Mouse (Mus musculus): ENCODE data around the gene Timp4.

DNA sequence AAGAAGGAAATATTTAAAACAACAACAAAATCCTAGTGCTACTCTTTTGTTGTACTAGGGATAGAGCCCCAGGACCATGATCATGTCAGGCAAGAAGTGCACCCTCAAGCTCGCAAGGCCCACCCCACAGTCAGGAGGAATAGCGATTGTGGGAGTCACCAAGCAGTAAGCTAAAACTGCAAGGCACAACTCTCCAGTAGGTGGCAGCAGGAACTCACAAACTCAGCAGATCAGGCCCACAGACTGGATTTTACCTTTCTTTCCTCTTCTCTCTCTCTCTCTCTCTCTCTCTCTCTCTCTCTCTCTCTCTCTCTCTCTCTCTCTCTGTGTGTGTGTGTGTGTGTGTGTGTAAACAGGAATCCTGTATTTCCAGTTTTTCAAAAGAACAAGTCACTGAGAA lies 24.5 kb downstream of the Timp4 start:
- TF ChIP-seq TAL1 (IDR thresholded peaks at IDR 0.05; ENCODE audit: low read length) (no peak), GATA1 (IDR thresholded peaks at IDR 0.05; ENCODE audit: low read length) (no peak)

Measured in erythroblast, embryonic 14.5 days (primary cell).